Mouse (Mus musculus) spleen, postnatal 36 days (tissue): ENCODE results near the gene A630089N07Rik.
A peak's percentile ranks its signal among the peaks of the same experiment; 100 is the strongest.

ENCODE experiments used
- DNase-seq, 2 experiments: peaks; one replicate each; pipeline ENCODE4 v3.0.0; 2022; ENCODE audit warnings: low spot score in 2 of 2, mixed read lengths in 1 of 2

A630089N07Rik gene

DNA sequence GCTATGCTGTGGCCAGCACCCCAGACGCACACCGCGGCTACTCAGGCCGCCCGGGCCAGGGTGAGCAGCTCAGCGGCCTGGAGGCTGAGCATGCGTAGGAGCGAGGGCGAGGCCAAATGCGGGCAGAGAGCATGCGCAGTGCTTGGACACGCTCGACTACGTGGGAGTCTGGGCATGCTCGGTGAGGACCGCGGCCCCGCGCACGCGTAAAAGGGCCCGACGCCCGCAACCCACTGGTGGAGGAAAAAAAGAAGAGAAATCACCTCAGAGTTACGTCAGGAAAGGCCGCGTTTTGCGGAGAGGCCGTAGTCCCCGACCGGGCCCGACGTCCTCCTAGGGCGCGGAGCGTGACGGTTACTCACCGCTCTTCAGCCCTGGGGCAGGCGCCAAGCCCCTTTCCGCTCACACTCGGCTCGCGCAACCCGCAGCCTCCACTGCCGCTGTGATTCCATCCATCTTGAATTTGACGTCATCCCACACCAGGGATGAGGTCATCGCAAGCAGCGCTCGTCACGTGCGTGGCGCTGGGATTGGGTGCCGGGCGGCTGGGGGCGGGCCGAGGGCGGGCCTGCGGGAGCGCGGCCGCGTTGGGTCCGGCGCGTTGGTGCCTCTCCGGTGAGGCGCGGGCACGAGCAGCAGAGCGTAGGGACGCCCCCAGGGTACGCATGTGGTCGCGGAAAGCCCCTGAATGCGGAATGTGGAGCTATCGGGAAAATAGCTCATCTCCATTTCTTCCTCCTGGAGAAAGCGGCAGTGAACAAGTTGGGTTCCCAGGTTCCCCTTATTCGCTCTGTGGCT is 119.9 kb downstream of the A630089N07Rik start, which contains the start of the genes C2cd2 and Zbtb21:
TSS of gene C2cd2 (minus strand) at position 448 of the 798 bp plus-strand sequence.
TSS of gene Zbtb21 (minus strand) at position 472 of the 798 bp plus-strand sequence.
- DNase-seq = peak; percentile 94

DNA sequence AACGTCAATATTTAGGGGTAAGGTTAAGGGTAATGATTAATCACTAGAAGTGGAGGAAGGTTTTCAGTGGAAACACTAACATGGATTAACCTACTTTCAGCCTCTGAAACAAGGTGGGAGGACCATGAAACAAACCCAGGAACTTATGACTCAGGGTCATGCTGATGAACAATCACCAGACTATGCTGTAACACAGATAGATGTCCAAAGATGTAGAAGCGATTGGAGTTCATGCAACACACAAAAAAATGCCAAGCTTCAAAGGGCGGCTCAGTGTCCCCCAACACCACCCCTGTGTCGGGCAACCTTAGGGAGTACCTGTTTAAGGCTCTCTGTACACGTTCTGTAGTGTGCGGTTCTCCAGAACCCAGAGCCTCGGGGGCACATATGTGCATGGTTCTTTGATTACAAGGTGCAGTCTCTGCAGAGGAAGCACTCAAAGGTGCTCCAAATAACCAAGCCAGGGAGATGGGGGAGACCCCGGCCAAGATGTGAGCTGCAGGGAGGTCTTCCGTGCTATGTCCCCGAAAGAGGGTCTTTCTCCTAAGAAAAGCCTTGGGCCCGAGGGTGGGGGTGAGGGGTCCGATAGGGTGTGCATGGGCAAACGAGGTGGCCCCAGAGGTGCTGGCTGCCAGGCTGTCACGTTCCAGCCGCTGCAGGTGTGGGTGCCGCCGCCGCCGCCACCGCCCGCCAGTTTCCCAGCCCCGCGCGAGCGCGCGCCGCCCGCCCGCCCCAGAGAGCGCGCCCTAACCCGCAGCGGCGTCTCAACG is 120.7 kb downstream of the A630089N07Rik start:
- DNase-seq = no peak

DNA sequence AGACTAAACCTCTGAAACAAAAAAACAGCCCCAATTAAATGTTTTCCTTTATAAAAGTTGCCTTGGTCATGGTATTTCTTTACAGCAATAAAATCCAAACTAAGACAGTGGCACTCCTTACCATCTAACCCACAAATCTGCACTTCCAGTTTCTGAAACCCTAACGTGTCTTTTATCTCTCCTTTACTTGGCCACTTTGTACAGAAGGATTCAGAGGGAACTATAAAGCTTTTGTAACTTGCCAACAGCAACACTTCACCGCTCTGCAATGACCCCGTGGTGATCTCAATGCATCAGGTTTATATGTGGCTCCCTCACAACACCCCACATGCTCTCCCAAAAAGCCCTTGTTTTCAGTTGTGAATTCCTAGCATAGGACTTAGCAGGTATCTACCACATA is 121.9 kb downstream of the A630089N07Rik start:
- no peak for DNase-seq

DNA sequence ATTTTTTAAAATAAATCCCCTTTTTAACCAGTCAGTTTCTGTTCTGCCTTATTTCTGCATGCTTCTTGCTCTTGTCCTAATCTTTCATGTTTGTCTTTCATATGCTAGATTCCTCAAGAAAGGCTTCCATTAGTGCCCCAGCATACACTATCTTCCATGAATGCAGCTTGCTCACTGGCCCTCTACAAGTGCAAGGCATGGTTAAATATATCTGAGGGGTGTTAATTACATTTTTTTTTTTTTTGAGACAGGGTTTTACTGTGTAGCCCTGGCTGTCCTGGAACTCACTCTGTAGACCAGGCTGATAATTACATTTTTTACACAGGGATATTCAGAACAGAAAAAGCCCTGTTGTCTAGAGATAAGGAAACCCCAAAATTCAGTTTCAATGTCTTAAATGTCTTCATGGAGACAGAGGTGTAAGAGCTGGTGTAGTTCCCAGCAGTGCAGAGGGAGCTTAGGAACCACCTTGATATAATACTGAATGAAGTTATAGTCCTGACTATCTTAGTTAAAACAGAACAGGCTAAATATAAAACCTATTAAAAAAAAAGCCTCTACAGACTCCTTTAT is 123.8 kb downstream of the A630089N07Rik start:
- no peak for DNase-seq

DNA sequence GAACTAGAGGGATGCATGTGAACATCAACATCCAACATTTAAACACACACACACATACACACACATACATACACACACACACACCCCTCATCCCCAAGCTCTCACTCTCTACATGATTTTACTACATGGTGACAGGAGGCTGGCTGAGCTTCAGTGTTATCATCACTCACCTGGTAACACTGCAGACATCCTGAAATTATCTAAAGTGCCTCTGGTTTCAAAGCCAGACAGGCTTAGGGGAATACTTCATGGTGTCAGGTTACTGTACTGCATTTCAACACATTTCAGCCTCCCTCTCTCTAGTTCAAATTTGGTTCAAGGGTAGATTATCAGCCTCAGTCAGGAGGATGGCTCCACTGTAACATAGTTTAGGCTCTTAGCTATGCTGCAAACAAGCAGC is 124.6 kb downstream of the A630089N07Rik start:
- DNase-seq = no peak

DNA sequence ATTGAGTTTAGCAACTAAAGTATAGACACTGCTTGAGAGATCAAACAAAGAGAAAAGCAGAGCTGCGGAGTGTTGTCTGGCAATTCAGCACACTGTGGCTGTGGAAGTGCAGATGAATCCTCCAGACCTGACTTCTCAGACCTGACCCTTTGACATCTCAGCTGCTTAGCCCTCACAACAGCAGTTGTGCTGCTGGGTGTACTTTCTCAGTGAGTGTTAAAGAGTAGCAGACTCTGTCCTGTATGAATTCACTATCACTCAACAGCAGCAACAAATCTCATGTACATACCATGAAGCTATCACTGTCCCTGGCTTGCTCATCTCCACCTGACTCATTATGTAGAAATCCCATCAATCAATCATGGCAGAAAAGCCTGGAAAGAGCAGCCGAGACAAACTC is 126.2 kb downstream of the A630089N07Rik start:
- no peak for DNase-seq

DNA sequence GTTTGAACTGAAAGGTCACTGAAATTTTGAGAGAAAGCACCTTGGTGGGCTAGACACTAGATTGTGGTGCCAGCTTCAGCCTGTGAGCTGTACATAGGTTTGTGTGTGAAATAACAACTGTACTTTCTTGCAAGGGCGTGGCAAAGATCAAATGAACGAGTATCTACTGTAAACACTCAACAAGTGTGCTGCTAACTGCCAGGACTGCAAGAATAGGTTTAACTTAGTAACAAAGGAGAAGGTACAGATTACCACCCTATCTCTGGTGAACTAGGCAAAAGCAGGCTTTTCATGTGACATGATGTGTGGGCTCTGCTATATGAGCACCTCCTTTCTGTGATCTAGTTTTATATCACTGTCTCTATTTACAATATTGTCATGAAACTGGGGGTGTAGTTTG is 128.9 kb downstream of the A630089N07Rik start:
- DNase-seq = no peak

DNA sequence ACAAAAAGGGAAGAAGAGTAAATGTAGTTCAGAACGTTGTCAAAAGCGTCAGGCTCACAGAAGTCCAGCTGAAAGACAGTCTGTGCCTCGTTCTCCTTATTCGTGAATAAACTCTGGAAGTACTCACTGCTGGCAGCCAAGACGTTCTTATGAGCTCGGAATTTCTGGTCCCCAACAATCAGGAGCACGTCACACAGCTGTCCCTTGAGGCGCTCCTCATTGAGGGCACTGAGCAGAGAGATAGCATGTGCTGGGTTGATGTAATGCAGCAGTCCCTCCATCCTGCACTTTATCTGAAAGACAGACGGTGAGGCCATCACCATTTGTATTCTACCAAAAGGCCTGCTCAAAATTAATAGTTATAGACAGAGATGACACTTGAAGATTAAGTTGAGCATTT is 129.4 kb downstream of the A630089N07Rik start:
- no peak for DNase-seq

DNA sequence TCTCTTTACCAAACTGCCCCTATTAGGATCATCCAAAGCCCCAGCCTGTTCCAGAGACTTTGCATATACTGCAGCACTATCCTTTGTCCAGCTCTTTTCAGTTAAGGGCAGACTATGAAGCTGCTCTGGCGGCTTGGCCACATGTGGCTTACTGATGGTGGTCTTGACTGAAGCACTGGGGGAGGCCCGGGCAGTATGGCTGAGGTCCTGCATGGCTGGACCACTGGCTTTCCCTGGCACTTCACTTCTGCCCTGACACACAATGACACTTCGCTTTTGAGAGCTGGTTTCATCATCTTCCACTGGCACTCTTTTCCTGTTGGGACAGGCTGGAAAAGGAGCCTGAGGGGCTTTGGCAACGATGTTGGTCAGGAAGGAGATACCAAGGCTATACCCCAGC is 129.9 kb downstream of the A630089N07Rik start:
- DNase-seq = no peak
